Mouse (Mus musculus) neural tube, embryonic 15.5 days (tissue): ENCODE results near the gene Gapdh. TPM values are rescaled to one million over a fixed set of nuclear protein-coding genes. Genes with fewer than 3 reads are reported as not detected.

Source experiments
- ATAC-seq: fragments of 200-750 bp; cut with Nextera tagmentation; 2 replicates; pipeline ENCODE4 v1.8.0; 2017; ENCODE audit warnings: mild to moderate bottlenecking, moderate TSS enrichment, moderate library complexity; ENCODE audit not compliant: low FRiP score
- H3K27ac ChIP-seq: fragments of 300-500 bp; sonication (generic); replicated peaks from 2 replicates; pipeline ENCODE4 v1.5.1; 2015; ENCODE audit warnings: mild to moderate bottlenecking, inconsistent platforms
- H3K27me3 ChIP-seq: fragments of 300-500 bp; sonication (generic); replicated peaks from 2 replicates; pipeline ENCODE4 v1.6.1; 2015; ENCODE audit warnings: inconsistent platforms
- H3K36me3 ChIP-seq: fragments of 300-500 bp; sonication (generic); 2 replicates; pipeline ENCODE4 v1.6.1; 2015; ENCODE audit warnings: inconsistent platforms
- H3K4me1 ChIP-seq: fragments of 300-500 bp; sonication (generic); 2 replicates; pipeline ENCODE4 v1.6.1; 2015; ENCODE audit warnings: inconsistent platforms
- H3K4me2 ChIP-seq: fragments of 300-500 bp; sonication (generic); 2 replicates; pipeline ENCODE4 v1.6.1; 2015; ENCODE audit warnings: inconsistent platforms, mild to moderate bottlenecking, moderate library complexity
- H3K4me3 ChIP-seq: fragments of 300-500 bp; sonication (generic); replicated peaks from 2 replicates; pipeline ENCODE4 v1.5.1; 2015; ENCODE audit warnings: mild to moderate bottlenecking, inconsistent platforms
- H3K9ac ChIP-seq: fragments of 300-500 bp; sonication (generic); replicated peaks from 2 replicates; pipeline ENCODE4 v1.6.1; 2015; ENCODE audit warnings: mild to moderate bottlenecking, inconsistent platforms
- H3K9me3 ChIP-seq: fragments of 300-500 bp; sonication (generic); replicated peaks from 2 replicates; pipeline ENCODE4 v1.6.1; 2016; ENCODE audit warnings: inconsistent platforms
- WGBS: fragments of 180-500 bp; shearing (Covaris S2); methylation state at CpG from one replicate; pipeline ENCODE4 v1.1.7; 2015; ENCODE audit warnings: mixed read lengths; 5-methylcytosine and 5-hydroxymethylcytosine counted together
- polyA plus RNA-seq: library from polyadenylated mRNA; unstranded; fragments of >200 nt; fragmentation: Nextera tagmentation; extraction: Ambion mirVana; gene quantifications from 2 replicates; pipeline ENCODE4 v1.2.1, GENCODE M21; 2015

Gapdh gene
- 1,563 and 1,690 TPM in 2 replicates for polyA plus RNA-seq

DNA sequence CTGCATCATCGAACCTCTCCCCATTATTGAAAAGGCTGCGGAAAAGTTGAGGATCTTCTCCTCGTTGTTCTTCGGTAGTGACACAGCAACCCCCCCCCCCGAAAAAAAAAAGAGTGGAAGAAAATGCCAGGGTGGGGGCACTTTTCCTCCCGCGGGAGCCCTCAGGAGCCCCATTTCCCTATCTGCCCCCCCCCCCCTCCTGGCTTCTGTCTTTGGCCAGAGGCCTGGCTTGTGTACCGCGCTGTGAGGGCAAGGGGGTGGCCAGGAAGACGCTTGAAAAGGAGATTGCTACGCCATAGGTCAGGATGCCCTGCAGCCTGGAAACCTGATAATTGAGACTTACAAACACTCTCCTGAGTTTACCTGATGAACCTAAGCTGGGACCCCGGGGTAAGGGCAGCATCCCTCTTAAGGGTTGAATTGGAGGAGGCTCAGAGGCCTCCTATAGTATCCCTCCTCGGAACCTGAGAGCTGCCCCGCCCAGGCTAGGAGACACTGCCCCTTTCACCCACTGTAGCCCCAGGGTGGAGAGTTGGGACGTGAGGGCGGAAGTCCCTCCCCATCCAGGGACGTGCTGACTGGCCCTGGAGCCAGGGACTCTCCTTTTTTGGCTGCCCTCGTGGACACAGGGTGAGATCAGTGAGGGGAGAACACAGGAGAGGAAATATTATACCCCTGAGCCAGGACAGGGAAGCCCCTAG, at the start of gene Gapdh:
TSS of gene Gapdh (minus strand) at position 417 of the 701 bp plus-strand sequence.
- 1% methylated on average over 17 of the region's 18 CpGs for WGBS
- Histone ChIP-seq H3K4me1 (peaks cover 45% of the 10 kb centered on the region), H3K9me3 (no peaks in the 10 kb centered on the region), H3K27me3 (no peaks in the 10 kb centered on the region), H3K27ac (peak within 1 kb of the TSS; percentile 95), H3K36me3 (peaks cover 51% of the 10 kb centered on the region), H3K9ac (peak within 1 kb of the TSS; percentile 96), H3K4me3 (peak within 1 kb of the TSS; percentile 80), H3K4me2 (peak within 1 kb of the TSS; percentile 91)
- ATAC-seq = peak; percentile 4

DNA sequence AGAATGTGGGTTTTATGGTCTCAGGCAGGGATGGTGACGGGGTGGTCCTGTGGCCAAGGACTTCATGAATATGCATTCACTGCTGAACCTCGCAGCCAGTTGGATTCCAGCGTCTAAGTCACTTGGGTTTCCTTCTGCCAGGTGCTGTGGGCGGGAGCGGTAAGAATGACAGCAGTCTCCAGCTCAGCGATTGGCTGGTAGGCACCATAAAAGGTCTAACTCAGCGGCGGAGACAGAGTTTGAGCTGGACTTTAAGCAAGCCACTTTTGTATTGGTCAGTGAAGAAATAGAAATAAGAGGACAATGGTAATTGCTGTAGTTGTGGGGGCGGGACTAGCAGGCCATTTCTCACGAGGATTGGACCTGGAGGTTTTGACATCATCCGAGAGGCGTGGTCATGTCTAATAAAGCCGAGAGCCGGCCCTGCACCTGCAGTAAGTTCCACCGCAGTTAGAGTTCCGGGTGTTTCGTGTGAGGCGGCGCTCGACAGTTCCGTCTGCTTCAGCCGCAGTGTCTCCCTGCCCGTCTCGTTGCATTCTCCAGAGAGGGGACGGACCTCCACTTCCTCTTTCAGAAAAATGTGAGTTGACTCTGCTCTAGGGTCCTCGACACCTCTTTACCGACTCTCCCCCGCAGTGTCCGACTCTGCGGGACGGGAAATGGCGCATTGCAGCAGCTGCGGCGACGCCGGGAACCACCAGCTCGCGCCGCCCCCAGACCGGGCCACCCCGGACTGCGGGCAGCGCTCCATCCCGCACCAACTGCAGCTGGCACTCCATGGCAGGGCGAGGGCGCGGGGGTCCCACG, 49.1 kb upstream of the Gapdh start, which contains the start of gene Vamp1:
TSS of gene Vamp1 (plus strand) at position 404 of the 807 bp plus-strand sequence.
- H3K4me2 ChIP-seq = peak within 1 kb of the TSS; percentile 68
- no peaks in the 10 kb centered on the region for H3K9me3 ChIP-seq
- H3K4me3 ChIP-seq = peak within 1 kb of the TSS; percentile 67
- ATAC-seq = peak; percentile 97
- under 1% methylated on average over 48 of the region's 48 CpGs for WGBS
- H3K4me1 ChIP-seq = peaks cover 20% of the 10 kb centered on the region
- peak within 1 kb of the TSS; percentile 85 for H3K27ac ChIP-seq
- no peaks in the 10 kb centered on the region for H3K36me3 ChIP-seq
- H3K27me3 ChIP-seq = peaks cover 18% of the 10 kb centered on the region; the same call in 1 of the 2 replicates
- H3K9ac ChIP-seq = peak within 1 kb of the TSS; percentile 80

DNA sequence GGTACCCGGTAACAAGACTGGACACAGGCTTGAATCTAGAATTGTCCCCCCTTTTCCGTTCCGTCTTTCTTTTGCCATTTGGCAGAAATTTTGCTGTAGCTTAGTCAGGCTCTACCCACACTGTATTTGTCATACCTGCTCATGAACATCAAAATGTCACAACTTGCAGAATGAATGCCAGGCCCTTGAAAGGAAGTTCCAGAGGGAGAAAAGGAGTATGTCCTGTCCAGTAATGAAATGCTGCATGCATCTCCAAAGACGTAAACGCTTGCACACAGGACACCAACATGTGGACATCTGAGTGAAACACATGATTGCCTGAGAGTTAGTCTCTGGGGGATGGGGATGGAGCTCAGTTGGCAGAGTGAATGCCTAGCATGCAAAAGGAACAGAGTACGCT, 47.4 kb upstream of the Gapdh start:
- peaks cover 18% of the 10 kb centered on the region for H3K4me1 ChIP-seq
- H3K36me3 ChIP-seq = no peaks in the 10 kb centered on the region
- WGBS = 80% methylated on average over 6 of the region's 6 CpGs
- no peak overlapping the region for H3K4me2 ChIP-seq
- H3K27me3 ChIP-seq = peaks cover 18% of the 10 kb centered on the region; the same call in 1 of the 2 replicates
- ATAC-seq = no peak
- H3K9ac ChIP-seq = no peak overlapping the region
- H3K4me3 ChIP-seq = no peak overlapping the region
- H3K9me3 ChIP-seq = no peaks in the 10 kb centered on the region
- no peak overlapping the region for H3K27ac ChIP-seq

DNA sequence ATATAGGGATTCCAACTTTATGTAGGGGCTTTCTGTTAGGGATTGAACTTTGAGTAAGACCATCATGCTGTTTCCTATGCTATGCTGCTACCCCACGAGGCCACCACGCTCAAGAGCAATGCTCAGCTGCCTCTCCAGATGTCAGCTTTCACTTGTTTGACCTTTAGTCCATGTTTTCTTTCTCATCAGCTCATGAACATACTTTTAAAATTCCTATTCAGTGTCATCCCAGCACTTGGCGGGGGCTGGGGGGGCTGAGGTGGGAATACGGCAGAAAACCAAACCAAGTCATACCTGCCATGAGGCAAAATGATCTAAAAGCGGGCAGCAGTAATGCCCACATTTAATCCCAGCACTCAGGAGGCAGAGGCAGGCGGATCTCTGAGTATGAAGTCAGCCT, 46.9 kb upstream of the Gapdh start:
- peaks cover 18% of the 10 kb centered on the region; the same call in 1 of the 2 replicates for H3K27me3 ChIP-seq
- H3K4me1 ChIP-seq = peaks cover 13% of the 10 kb centered on the region
- no peak overlapping the region for H3K9ac ChIP-seq
- no peaks in the 10 kb centered on the region for H3K36me3 ChIP-seq
- 76% methylated on average over 6 of the region's 6 CpGs for WGBS
- no peaks in the 10 kb centered on the region for H3K9me3 ChIP-seq
- H3K27ac ChIP-seq = no peak overlapping the region
- ATAC-seq = no peak
- no peak overlapping the region for H3K4me2 ChIP-seq
- H3K4me3 ChIP-seq = no peak overlapping the region

DNA sequence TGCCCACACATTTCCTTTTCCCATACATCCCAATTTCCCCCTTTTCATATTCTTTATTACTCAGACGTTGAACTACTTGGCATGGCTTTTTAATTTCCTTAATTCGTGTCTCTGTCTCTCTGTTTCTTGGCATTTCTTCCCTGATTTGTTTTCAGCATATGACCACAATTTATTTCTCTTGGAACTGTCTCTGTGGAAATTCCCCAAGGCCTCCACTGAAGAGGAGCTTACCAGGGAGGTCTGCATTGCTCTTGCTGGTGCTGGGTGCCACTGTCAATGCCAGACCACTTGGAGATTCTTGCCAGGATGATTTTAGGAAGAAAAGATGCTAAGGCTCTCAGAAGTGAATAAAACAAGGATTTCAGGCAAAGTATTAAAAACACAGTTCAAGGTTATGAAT, 46.4 kb upstream of the Gapdh start:
- H3K27me3 ChIP-seq = peaks cover 18% of the 10 kb centered on the region; the same call in 1 of the 2 replicates
- 41% methylated on average over 2 of the region's 2 CpGs for WGBS

DNA sequence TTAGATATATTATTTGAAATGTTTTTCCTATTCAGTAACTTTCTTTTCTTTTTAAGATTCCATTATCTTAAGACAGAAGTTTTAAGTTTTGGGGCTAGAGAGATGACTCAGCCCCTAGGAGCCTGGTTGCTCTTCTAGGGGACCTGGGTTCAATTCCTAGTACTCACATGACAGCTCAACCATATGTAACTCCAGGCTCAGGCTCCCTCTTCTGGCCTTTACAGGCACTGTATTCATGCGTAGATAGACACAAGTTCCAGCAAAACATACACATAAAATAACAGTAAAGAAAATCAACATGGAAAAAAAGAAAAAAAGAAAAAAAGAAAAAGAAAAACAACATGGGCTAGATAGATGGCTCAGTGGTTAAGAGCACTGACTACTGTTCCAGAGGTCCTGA, 44.2 kb upstream of the Gapdh start:
- H3K27ac ChIP-seq = no peak overlapping the region
- H3K9ac ChIP-seq = no peak overlapping the region
- H3K4me3 ChIP-seq = no peak overlapping the region
- no peaks in the 10 kb centered on the region for H3K4me1 ChIP-seq
- no peaks in the 10 kb centered on the region for H3K9me3 ChIP-seq
- peaks cover 18% of the 10 kb centered on the region; the same call in 1 of the 2 replicates for H3K27me3 ChIP-seq
- 90% methylated on average over 1 of the region's 1 CpGs for WGBS
- no peak overlapping the region for H3K4me2 ChIP-seq
- ATAC-seq = no peak
- no peaks in the 10 kb centered on the region for H3K36me3 ChIP-seq

More for the DNA sequence above, 46.4 kb upstream of the Gapdh start:
- Histone ChIP-seq H3K36me3 (no peaks in the 10 kb centered on the region), H3K4me2 (no peak overlapping the region), H3K27ac (no peak overlapping the region), H3K4me3 (no peak overlapping the region), H3K4me1 (peaks cover 13% of the 10 kb centered on the region), H3K9ac (no peak overlapping the region), H3K9me3 (no peaks in the 10 kb centered on the region)
- ATAC-seq = no peak

DNA sequence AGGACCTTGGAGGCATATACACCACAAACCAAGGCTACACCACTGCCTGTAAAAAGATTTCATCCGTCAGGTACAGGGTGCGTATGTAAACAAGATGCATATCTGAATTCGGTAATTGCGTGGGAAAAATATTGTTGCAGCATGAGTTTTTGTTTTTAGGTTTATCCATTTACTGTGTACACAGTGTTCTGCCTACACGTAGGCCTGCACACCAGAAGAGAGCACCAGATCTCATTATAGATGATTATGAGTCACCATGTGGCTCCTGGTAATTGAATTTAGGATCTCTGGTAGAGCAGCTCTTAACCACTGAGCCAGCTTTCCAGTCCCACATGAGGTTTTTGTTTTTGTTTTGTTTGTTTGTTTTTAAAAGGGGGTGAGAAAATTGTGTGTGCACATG, 30.9 kb upstream of the Gapdh start:
- 90% methylated on average over 5 of the region's 5 CpGs for WGBS
- Histone ChIP-seq H3K4me3 (no peak overlapping the region), H3K9ac (no peak overlapping the region), H3K27ac (no peak overlapping the region), H3K9me3 (no peaks in the 10 kb centered on the region), H3K27me3 (no peaks in the 10 kb centered on the region), H3K4me2 (no peak overlapping the region), H3K36me3 (peaks cover 20% of the 10 kb centered on the region), H3K4me1 (peaks cover 19% of the 10 kb centered on the region)
- ATAC-seq = no peak

DNA sequence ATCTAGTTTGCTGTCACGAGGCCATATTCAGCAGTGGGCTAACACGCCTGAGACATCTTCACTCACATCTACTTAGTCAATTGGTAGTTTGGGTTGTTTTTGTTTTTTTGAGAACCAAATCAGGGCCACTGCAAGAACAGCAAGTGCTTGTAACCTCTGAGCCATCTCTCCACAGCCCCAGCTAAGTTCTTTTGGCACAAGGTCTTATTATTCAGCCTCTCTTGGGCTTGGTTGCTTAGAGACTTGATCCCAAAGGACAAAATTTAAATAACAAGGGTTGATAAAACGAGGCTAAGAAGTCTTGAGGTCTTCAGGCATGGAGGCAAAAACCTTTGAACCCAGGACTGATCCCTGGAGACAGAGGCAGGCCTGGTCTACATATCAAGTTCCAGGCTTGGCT, 30.0 kb upstream of the Gapdh start:
- ATAC-seq = no peak
- 55% methylated on average over 3 of the region's 3 CpGs for whole genome bisulfite sequencing
- H3K36me3 ChIP-seq = peaks cover 20% of the 10 kb centered on the region
- no peaks in the 10 kb centered on the region for H3K27me3 ChIP-seq
- H3K9ac ChIP-seq = no peak overlapping the region
- H3K9me3 ChIP-seq = no peaks in the 10 kb centered on the region
- no peak overlapping the region for H3K4me2 ChIP-seq
- H3K4me1 ChIP-seq = peaks cover 19% of the 10 kb centered on the region
- H3K27ac ChIP-seq = no peak overlapping the region
- H3K4me3 ChIP-seq = no peak overlapping the region

DNA sequence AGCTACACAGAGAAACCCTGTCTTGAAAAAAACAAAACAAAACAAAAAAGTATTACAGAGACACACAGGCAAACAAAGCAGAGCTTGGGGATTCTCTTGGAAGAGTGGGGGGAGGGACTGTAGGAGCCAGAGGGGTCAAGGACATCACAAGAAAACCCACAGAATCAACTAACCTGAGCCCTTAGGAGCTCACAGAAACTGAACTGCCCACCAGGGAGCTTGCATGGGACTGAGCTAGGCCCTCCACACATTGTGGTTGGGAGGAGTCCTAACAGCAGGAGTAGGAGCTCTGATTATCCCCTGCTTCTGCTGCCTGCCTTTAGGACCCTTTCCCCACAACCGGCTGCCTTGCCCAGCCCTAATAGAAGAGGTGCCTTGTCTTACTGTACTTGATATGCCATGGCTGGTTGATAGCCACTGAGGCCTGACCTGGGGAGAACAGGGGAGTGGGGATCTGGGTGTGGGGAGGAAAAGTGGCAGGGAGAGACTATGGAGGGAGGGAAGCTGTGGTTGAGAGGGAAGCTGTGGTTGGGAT, 29.3 kb upstream of the Gapdh start:
- no peak overlapping the region for H3K4me2 ChIP-seq
- no peaks in the 10 kb centered on the region for H3K27me3 ChIP-seq
- 21% methylated on average over 1 of the region's 1 CpGs for WGBS
- ATAC-seq = no peak
- H3K9ac ChIP-seq = no peak overlapping the region
- no peak overlapping the region for H3K4me3 ChIP-seq
- H3K36me3 ChIP-seq = peaks cover 20% of the 10 kb centered on the region
- peaks cover 22% of the 10 kb centered on the region for H3K4me1 ChIP-seq
- H3K27ac ChIP-seq = no peak overlapping the region
- no peaks in the 10 kb centered on the region for H3K9me3 ChIP-seq

DNA sequence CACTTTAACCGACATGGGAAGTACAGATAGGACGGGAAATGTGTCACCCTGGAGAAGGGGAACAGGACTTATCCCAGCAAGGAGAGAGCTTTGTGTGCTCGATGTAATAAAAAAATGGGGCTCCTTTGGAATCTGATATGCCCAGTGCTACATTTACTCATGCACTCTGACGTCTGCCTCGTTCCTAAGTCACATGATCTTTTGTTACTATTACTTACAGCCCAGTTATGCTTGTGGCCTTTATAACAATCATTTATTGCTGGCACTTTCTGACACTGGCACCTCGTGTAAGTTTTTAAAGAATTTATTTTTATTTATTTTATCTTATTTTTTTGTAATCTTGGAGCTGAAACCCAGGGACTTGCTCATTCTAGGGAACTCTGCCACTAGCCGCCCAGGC, 27.1 kb upstream of the Gapdh start:
- WGBS = 80% methylated on average over 7 of the region's 7 CpGs
- Histone ChIP-seq H3K27me3 (no peaks in the 10 kb centered on the region), H3K9ac (no peak overlapping the region), H3K36me3 (peaks cover 28% of the 10 kb centered on the region), H3K4me3 (no peak overlapping the region), H3K27ac (no peak overlapping the region), H3K4me1 (peaks cover 30% of the 10 kb centered on the region), H3K4me2 (peak overlapping the region; percentile 92; the same call in 1 of the 2 replicates), H3K9me3 (no peaks in the 10 kb centered on the region)
- ATAC-seq = no peak

DNA sequence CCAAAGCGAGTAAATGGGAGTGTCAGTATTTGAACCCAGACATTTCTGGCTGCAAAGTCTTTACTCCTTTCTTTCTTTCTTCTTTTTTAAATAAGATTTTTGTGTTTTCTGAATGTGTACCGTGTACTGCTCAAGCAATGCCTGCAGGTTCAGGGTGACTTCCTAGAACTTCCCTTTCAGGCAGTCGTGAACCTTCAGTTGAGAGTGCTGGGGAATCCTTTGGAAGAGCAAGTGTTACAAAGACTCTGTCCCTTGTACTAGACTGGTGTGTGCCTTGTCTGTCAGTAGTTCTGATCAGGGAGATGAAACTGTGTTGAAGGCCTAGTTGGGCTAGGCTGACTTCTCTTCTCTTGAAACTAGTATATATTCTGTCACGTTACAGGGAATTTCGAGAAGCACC, 26.6 kb upstream of the Gapdh start:
- Histone ChIP-seq H3K36me3 (peaks cover 33% of the 10 kb centered on the region), H3K4me1 (peaks cover 30% of the 10 kb centered on the region), H3K9ac (peak overlapping the region; percentile 78), H3K9me3 (no peaks in the 10 kb centered on the region), H3K4me3 (peak overlapping the region; percentile 74), H3K27me3 (no peaks in the 10 kb centered on the region), H3K27ac (peak overlapping the region; percentile 100), H3K4me2 (peak overlapping the region; percentile 92)
- WGBS = 52% methylated on average over 5 of the region's 5 CpGs
- no peak for ATAC-seq
